Mouse (Mus musculus): Measurements from ENCODE around the gene Gm7168.
"Not testable (repeated sequence)": the region's sequence is repeated elsewhere in the genome, so short reads cannot be mapped to it uniquely, and the experiment has no call there.

The Gm7168 gene

GRCm38 (mm10) chr17:13993425-13993824, 45.3 kb downstream of the Gm7168 start:
- DNase-seq (ENCODE audit: low spot score in 2 of 2) = not testable (repeated sequence)

All from spleen, postnatal 4 days (tissue).